Mouse (Mus musculus): ENCODE measurements around the gene Mical2. TPM values are rescaled to one million over a fixed set of nuclear protein-coding genes. Genes with fewer than 3 reads are reported as not detected.

Gene Mical2
- polyA plus RNA-seq, 1 experiment from 2014 or later, result 77.8 TPM

DNA sequence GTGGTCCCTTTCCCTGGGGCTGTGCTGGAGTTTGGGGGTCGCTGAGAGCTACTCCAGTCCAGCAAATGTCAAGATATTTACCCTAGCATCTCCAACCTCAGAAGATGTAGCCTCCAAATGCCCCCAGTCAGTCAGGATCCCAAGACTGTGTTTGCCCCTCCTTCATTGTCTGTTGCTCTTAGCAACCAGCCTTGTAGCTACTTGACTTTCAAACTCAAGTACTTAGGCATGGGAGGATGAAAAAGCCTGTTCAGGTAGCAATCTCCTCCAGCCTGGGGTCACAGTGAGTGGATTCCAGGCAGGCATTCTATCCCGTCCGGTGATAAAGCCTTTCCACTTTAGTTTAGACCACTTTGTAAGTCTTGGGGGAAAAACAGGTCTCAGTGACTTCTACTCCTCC lies 28.6 kb downstream of the Mical2 start:
- H3K9me3 ChIP-seq, result no peaks in the 10 kb centered on the region
- DNase-seq (ENCODE audit: low spot score), result no peak
- no peaks in the 10 kb centered on the region for H3K27me3 ChIP-seq (ENCODE audit: insufficient read depth, poor library complexity, severe bottlenecking)
- peak overlapping the region; percentile 60 for H3K27ac ChIP-seq
- peaks cover 90% of the 10 kb centered on the region for H3K4me1 ChIP-seq
- 62% methylated on average over 3 of the region's 3 CpGs for WGBS
- H3K4me3 ChIP-seq, result no peak overlapping the region
- peaks cover 64% of the 10 kb centered on the region for H3K36me3 ChIP-seq

DNA sequence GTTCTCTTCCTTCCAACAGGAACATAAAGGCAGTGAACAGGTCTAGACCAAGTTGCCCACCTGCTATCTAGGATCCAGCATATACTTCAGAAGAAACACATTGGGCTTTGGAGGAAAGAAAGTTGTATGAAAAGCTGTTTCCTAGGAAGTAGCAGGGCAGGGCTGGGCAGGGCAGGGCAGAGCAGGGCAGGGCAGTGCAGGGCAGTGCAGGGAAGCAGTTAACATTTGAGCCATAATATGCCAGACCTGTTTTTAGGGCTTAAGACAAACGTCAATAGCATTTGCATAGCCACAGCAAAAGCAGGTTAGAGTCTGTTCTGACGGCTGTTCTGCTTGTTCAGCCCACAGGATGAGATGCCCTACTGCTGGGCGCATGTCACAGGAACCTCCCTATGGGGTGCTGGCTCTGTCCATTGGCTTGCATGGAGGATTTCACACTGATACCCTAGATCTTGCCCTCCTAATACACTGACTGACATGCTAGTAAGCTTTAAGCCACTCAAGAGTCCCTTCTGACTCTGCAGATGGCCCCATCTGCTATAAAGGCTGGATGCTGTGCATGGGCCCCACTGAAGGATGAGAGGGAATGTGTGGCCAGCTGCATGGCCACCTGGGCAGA lies 29.7 kb downstream of the Mical2 start:
- WGBS, result 60% methylated on average over 3 of the region's 3 CpGs
- Histone ChIP-seq H3K4me3 (no peak overlapping the region), H3K4me1 (peaks cover 87% of the 10 kb centered on the region), H3K36me3 (peaks cover 54% of the 10 kb centered on the region), H3K27ac (peak overlapping the region; percentile 92), H3K27me3 (ENCODE audit: insufficient read depth, poor library complexity, severe bottlenecking) (no peaks in the 10 kb centered on the region), H3K9me3 (no peaks in the 10 kb centered on the region)
- no peak for DNase-seq (ENCODE audit: low spot score)

DNA sequence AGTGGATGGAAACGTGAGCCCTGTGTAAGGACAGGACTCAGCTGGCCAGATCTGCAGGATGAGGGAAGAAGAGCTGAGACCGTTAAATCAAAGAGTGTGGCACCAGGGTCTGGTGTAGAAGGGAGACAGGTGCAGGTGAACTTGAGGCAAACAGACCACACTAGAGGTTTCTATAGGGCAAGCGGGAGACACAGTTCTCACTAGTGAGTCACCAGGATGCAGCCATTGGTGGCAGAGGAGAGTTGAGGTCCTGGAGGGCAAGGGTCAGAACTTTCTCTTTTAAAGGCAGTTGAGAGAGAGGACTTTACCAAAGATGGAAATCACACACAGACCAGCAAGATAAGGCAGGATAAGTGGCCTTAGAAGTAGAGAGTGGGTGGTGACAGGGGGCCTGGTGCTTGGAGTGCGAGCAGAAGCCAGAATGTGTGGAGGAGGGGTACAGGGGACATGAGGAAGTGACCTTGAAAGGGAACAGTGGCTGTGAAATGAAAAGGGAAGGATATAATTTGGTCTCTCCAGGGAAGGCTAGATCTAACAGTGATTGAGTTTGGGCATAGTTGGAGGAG lies 32.8 kb downstream of the Mical2 start:
- peak overlapping the region; percentile 92 for H3K27ac ChIP-seq
- DNase-seq (ENCODE audit: low spot score), result peak; percentile 92
- H3K36me3 ChIP-seq, result peaks cover 52% of the 10 kb centered on the region
- no peaks in the 10 kb centered on the region for H3K9me3 ChIP-seq
- WGBS, result 31% methylated on average over 4 of the region's 4 CpGs
- no peak overlapping the region for H3K4me3 ChIP-seq
- no peaks in the 10 kb centered on the region for H3K27me3 ChIP-seq (ENCODE audit: insufficient read depth, poor library complexity, severe bottlenecking)
- H3K4me1 ChIP-seq, result peaks cover 91% of the 10 kb centered on the region

DNA sequence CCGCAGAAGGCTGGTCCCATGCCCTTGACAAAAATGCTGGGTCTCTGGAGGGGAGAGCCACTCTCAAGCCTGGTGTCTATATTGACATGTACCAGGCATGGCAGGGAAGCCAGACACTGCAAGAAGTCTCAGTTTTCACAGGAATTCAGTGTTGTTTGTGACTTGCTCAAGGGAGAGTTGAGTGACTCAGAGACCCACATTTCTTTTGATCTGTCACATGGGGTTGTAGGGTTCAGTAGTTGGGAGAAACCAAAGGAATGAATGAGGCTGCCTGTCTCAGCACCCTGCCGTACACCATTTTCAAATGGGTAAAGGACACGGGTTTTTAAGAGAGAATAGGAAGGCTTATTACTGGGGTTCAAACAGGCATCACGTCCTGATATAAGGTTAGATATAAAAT lies 33.6 kb downstream of the Mical2 start:
- Histone ChIP-seq H3K9me3 (no peaks in the 10 kb centered on the region), H3K4me1 (peaks cover 91% of the 10 kb centered on the region), H3K27ac (peak overlapping the region; percentile 92), H3K4me3 (no peak overlapping the region), H3K27me3 (ENCODE audit: insufficient read depth, poor library complexity, severe bottlenecking) (no peaks in the 10 kb centered on the region), H3K36me3 (peaks cover 46% of the 10 kb centered on the region)
- 70% methylated on average over 4 of the region's 4 CpGs for WGBS
- DNase-seq (ENCODE audit: low spot score), result no peak

DNA sequence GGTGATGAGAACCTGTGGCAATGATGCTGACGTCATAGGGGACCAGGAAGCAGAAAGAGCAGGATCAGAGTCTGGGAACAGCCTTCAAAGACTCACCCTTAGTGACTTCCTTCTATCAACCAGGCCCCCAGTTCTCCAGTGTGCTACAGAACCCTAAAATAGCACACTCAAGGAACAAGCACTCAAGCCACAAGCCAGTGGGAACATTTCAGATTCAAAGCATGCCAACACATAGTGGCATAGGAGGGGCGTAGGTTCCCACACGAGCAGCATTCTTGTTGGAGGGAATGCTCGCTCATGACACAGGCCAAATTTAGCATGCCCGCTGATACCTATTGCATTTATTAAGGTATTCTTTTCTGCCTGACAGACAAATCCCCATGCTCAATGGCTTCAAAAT lies 35.5 kb downstream of the Mical2 start:
- Histone ChIP-seq H3K9me3 (no peaks in the 10 kb centered on the region), H3K27ac (peak overlapping the region; percentile 84), H3K4me3 (no peak overlapping the region), H3K36me3 (peaks cover 31% of the 10 kb centered on the region), H3K27me3 (ENCODE audit: insufficient read depth, poor library complexity, severe bottlenecking) (no peaks in the 10 kb centered on the region), H3K4me1 (peaks cover 93% of the 10 kb centered on the region)
- no peak for DNase-seq (ENCODE audit: low spot score)
- WGBS, result 48% methylated on average over 5 of the region's 5 CpGs

DNA sequence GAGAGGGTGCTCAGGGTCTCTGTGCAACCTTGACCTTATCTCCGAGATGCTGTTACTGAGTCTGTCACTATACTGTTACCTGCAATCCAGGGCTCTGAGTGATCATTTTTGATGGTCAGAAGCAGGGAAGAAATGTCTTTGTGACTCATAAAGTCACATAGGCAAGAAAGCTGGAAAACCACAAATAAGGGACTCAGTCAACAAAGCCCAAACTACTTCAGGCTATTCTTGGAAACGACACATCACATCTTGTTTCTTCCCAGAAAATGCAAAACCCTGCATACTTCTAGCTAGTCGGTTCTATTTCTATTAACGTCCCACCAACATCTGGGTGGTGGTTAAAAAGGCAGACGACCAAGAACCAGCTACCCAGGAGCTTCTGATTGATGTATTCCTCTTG lies 41.6 kb downstream of the Mical2 start:
- 66% methylated on average over 5 of the region's 5 CpGs for WGBS
- DNase-seq (ENCODE audit: low spot score), result no peak
- no peak overlapping the region for H3K4me3 ChIP-seq
- H3K4me1 ChIP-seq, result peaks cover 99% of the 10 kb centered on the region
- no peaks in the 10 kb centered on the region for H3K27me3 ChIP-seq (ENCODE audit: insufficient read depth, poor library complexity, severe bottlenecking)
- no peaks in the 10 kb centered on the region for H3K9me3 ChIP-seq
- peak overlapping the region; percentile 83 for H3K27ac ChIP-seq
- peaks cover 29% of the 10 kb centered on the region for H3K36me3 ChIP-seq

DNA sequence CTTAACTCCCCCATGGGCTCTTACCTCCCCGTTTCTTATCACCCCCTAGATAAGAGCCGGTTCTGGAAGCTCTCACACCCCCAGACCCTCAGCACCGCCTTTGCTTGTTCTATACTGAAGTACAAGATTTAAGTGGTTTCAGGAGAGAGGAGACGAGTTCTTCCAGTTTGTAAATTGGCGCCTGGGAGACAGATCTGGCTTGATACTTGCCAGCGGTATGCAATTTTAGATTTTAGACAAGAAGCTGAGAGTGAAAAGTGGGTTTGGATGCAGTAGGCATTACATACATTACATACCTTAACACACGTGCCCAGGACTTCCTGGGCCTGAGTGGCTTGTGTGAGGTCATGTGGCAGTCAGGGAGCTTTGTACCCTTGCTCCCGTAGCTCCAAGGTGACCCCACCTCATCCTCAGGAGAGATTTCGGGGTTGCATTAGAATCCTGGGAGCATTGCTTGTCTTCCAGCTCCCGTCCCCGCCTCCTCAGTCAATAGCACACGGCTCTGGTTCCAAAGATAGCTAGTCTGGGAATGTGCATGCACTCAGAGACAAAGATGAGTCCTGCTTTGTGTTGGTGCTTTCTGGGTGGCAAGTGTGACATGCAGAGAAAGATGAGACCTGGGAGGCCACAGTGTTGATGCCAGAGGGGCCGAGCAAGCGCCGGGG lies 43.2 kb downstream of the Mical2 start:
- Histone ChIP-seq H3K4me1 (peaks cover 100% of the 10 kb centered on the region), H3K9me3 (no peaks in the 10 kb centered on the region), H3K27ac (peak overlapping the region; percentile 83), H3K27me3 (ENCODE audit: insufficient read depth, poor library complexity, severe bottlenecking) (no peaks in the 10 kb centered on the region), H3K4me3 (no peak overlapping the region), H3K36me3 (peaks cover 38% of the 10 kb centered on the region)
- DNase-seq (ENCODE audit: low spot score), result no peak
- 27% methylated on average over 15 of the region's 15 CpGs for WGBS

DNA sequence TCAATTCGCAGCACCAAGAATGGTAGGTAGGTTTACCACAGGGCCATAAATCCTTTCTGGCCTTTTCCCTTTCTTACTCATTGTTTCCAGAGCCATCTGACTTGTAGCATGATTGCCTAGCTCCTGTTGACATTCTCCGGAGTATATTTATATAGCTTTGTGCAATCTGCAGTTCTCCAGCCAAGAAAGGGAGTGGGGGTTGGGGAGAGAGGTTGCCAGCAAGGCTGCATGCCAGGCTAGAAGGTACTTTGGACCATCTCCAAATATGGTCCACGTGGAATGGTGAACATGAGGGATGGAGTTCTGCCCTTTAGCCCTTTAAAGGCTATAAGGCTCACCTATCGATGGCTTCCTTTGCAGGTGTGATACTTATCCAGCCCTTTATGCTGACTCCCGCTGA lies 45.2 kb downstream of the Mical2 start:
- H3K4me1 ChIP-seq, result peaks cover 100% of the 10 kb centered on the region
- WGBS, result 78% methylated on average over 5 of the region's 5 CpGs
- peak overlapping the region; percentile 83 for H3K27ac ChIP-seq
- peaks cover 51% of the 10 kb centered on the region for H3K36me3 ChIP-seq
- H3K4me3 ChIP-seq, result no peak overlapping the region
- H3K9me3 ChIP-seq, result no peaks in the 10 kb centered on the region
- H3K27me3 ChIP-seq (ENCODE audit: insufficient read depth, poor library complexity, severe bottlenecking), result no peaks in the 10 kb centered on the region
- DNase-seq (ENCODE audit: low spot score), result no peak

DNA sequence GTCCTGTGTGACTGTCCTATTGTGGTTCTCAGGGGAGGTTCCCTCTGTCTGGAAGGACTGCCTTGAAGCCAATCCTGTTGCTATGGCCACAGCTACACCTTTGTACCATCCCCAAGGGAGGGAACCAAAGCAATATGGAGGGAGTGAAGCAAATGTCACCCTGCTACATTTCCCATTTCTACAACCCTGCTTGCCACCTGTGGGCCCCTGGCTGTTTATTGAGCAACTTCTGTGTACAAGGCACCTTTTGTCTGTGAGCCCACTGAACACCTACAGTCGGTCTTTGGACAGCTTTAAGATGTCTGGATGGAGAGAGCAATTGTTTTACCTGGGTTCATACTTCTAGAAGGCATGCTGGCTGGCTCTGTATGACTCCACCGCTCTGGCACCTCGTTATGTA lies 46.0 kb downstream of the Mical2 start:
- H3K4me1 ChIP-seq, result peaks cover 100% of the 10 kb centered on the region
- 89% methylated on average over 3 of the region's 3 CpGs for WGBS

DNA sequence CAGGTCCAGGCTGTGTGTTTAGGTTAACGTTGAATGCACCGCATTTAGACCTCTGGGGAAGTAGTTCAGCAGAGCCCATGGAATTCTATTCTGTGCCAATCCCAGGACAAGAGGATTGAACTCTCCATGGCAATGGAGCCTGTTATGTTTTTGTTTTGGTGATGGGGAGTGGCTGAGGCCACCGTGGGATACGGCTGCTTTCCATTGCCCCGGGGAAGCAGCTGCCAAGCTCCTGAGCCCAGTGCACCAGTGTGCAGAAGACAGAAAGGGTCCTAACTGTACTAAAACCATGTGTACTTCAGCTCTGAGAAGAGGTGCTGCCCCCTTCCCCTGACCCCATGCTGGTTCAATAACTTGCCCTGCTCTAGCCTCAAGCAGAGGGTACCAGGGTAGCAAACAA lies 47.0 kb downstream of the Mical2 start:
- Histone ChIP-seq H3K27ac (peak overlapping the region; percentile 83), H3K4me1 (peaks cover 100% of the 10 kb centered on the region), H3K27me3 (ENCODE audit: insufficient read depth, poor library complexity, severe bottlenecking) (no peaks in the 10 kb centered on the region), H3K4me3 (no peak overlapping the region), H3K9me3 (no peaks in the 10 kb centered on the region), H3K36me3 (peaks cover 55% of the 10 kb centered on the region)
- 51% methylated on average over 5 of the region's 5 CpGs for WGBS
- DNase-seq (ENCODE audit: low spot score), result no peak

More for the DNA sequence above, 46.0 kb downstream of the Mical2 start:
- H3K9me3 ChIP-seq, result no peaks in the 10 kb centered on the region
- peak overlapping the region; percentile 83 for H3K27ac ChIP-seq
- H3K4me3 ChIP-seq, result no peak overlapping the region
- DNase-seq (ENCODE audit: low spot score), result no peak
- H3K36me3 ChIP-seq, result peaks cover 51% of the 10 kb centered on the region
- H3K27me3 ChIP-seq (ENCODE audit: insufficient read depth, poor library complexity, severe bottlenecking), result no peaks in the 10 kb centered on the region

DNA sequence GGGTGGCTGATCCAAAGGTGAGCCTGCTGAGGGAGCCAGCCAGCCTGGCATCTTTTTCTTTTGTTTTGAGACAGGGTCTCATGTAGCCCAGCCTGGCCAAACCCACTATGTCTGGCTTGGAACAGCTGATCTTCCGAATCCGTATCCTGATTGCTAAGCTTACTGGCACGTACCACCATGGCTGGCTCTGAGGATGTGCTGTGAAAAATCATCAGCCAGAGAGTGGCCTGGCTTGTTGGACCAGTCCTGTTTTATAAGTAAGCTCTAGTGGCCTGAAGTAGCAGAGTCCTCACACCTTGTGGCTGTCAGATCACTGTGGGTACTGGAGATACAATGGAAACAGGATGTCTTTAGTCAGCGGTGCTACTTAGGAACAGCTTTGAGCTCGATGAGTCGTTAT lies 47.8 kb downstream of the Mical2 start:
- DNase-seq (ENCODE audit: low spot score), result no peak
- WGBS, result 54% methylated on average over 6 of the region's 6 CpGs
- Histone ChIP-seq H3K36me3 (peaks cover 60% of the 10 kb centered on the region), H3K4me3 (no peak overlapping the region), H3K4me1 (peaks cover 100% of the 10 kb centered on the region), H3K27ac (peak overlapping the region; percentile 83), H3K27me3 (ENCODE audit: insufficient read depth, poor library complexity, severe bottlenecking) (no peaks in the 10 kb centered on the region), H3K9me3 (no peaks in the 10 kb centered on the region)

DNA sequence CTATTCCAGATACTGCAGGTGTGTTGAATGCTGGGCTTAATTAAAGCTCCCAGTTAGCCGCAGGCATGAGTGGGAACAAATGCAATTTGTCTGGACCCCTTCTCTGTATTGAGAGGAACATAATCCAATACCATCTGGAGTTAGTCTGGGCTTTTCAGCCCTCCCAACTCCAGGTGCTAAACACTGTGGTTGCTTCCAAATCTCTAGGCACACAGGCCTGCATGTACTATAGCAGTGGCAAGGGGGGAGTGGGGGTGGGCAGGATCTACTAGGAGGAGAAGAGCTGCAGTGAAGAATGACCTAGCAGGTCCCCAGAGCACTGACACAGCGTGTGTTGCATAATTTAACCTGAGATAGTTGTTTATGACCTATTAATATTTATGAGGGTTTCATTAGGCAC lies 49.0 kb downstream of the Mical2 start:
- Histone ChIP-seq H3K36me3 (peaks cover 58% of the 10 kb centered on the region), H3K4me1 (peaks cover 100% of the 10 kb centered on the region), H3K9me3 (no peaks in the 10 kb centered on the region), H3K27ac (peak overlapping the region; percentile 83), H3K4me3 (no peak overlapping the region), H3K27me3 (ENCODE audit: insufficient read depth, poor library complexity, severe bottlenecking) (no peaks in the 10 kb centered on the region)
- WGBS, result 82% methylated on average over 2 of the region's 2 CpGs
- DNase-seq (ENCODE audit: low spot score), result no peak

DNA sequence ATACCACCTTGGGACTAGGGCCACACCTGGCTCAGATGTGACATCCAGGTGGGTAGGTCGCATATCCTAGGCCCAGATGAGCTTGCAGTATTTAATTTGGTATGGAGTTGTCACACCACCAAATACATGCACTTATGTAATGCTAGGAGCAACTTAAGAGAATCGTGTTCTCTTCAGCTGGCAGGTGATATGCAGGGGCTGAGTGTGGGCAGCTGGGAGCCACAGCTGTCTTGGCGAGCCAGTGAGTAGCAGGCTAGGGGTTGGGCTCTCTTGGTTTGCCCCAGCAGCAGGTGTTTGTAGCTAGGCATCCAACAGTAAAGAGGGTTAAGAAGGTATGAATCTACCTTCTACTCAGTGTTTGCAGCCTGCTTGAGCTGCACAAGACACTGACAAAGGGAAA lies 49.4 kb downstream of the Mical2 start:
- peak overlapping the region; percentile 83 for H3K27ac ChIP-seq
- no peak for DNase-seq (ENCODE audit: low spot score)
- 70% methylated on average over 3 of the region's 3 CpGs for WGBS
- H3K27me3 ChIP-seq (ENCODE audit: insufficient read depth, poor library complexity, severe bottlenecking), result no peaks in the 10 kb centered on the region
- peaks cover 53% of the 10 kb centered on the region for H3K36me3 ChIP-seq
- H3K9me3 ChIP-seq, result no peaks in the 10 kb centered on the region
- peaks cover 100% of the 10 kb centered on the region for H3K4me1 ChIP-seq
- no peak overlapping the region for H3K4me3 ChIP-seq

All from heart, embryonic 10.5 days (tissue).